Mouse (Mus musculus): ENCODE measurements around the gene Ruvbl2.
A peak's percentile ranks its signal among the peaks of the same experiment; 100 is the strongest.
"Not testable (repeated sequence)": the region's sequence is repeated elsewhere in the genome, so short reads cannot be mapped to it uniquely, and the experiment has no call there.

GRCm38 (mm10) chr7:45459564-45460140 is 21.8 kb upstream of the Ruvbl2 start, which contains the start of gene Ftl1:
- TF ChIP-seq ZC3H11A (IDR thresholded peaks at IDR 0.05; ENCODE audit: borderline replicate concordance, low read depth, low read length); ZNF384 (IDR thresholded peaks at IDR 0.05; ENCODE audit: low read depth, low read length): not testable (repeated sequence)
- TF ChIP-seq CHD2 (IDR thresholded peaks at IDR 0.05; ENCODE audit: low read depth, low read length), result peak; percentile 52
